Mouse (Mus musculus): ENCODE measurements around the gene Agpat2. TPM values are rescaled to one million over a fixed set of nuclear protein-coding genes. Genes with fewer than 3 reads are reported as not detected.

Gene Agpat2
- total RNA-seq, 2 experiments from 2014 or later = 43.5 to 50.3 TPM

DNA sequence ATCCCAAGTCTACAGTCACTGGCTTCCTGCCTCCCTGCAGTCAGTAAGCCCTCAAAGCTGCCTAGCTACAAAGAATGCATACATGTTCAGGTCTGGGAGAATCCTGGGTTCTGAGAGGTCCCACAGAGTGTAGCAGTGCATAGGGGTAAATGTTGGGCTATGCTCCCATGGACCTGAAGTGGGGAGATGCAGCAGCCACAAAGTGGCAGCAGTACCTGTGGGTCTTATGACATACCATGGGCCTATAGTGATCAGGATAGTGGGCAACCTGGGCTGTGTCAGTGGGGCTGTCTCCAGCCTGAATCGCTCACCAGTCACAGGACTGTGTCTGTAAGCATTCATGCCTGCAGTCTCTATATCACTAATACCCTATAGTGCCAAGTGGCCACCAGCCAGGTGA, 24.5 kb downstream of the Agpat2 start, which contains the start of gene Egfl7:
Egfl7 (plus strand) TSS at position 301 of the 400 bp plus-strand sequence.
- ATAC-seq (replicated peaks; ENCODE audit: poor library complexity) = no peak

DNA sequence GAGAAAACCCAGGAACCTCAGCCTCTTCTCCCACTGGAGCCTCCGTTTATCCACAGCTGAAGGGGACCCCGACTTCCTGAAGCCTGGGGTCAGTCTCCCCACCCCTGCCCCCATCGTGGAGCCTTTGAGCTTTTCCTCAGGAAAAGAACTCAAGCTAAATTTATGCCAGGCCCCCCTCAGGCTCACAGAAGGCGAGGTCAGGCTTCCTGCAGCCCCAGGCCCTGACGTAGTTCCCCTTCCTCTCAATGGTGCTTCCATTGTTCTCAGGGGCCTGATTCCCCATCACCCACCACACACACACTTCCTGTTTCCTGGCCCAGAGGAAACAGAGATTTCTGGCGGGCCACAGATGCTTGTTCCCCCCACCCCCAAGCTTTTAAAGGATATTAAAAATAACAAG, 25.8 kb downstream of the Agpat2 start:
- ATAC-seq (replicated peaks; ENCODE audit: poor library complexity) = peak; percentile 56

DNA sequence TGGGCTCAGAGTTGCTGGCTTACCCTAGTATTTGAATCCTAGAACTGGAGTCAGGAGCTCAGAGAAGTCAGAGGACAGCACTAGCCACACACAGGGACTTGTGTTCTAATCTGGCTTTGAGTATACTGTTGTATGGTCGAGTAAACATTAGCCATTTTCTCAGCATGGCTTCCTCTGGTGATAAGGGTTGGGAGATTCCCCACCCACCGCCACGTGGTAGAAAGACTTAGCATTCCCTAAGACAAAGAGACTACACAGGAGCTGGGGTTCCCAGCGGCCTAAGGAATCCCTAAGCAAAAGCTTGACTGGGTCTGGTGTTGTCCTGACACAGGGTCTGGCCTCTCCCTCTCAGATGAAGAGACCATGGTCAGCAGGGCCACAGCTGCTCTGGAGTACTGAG, 27.8 kb downstream of the Agpat2 start:
- no peak for ATAC-seq (replicated peaks; ENCODE audit: poor library complexity)

DNA sequence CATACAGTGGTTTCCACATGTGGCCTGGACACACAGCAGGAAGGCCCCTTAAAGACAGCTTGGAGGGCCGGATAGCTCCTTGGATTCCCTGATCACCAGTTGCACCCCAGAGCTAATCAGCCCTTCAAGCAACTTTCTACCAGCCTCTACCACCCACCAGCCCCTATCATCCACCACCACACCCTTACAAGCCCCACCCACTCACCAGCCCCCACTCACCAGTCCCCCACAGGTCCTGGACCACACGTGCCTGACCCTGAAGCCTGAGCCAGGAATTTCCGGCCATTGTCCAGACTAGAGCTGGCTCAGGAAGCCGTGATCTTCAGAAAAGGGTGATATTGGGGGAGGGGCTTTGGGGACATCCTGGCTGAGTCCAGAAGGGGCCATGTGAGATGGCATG, 28.4 kb downstream of the Agpat2 start:
- peak; percentile 29; the same call in 1 of the 2 replicates for ATAC-seq (replicated peaks; ENCODE audit: poor library complexity)

DNA sequence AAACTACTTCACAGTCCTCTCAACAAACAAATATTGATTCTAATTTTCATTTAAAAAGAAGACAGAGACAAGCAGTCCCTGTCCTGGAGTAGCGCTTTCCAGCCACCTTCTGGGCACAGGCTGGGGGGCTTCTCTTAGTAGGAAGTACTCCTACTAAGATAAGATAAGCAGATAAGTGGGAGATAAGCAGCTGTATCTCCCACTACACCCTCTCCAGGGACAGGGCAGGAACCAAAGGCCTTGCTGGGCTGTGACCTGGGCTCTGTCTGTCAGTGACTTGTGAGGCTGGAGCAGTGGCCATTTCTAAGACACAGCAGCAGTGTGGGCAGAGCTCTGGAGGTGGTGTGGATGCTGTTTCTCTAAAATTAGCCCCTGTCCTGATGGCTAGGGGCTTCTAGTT, 28.8 kb downstream of the Agpat2 start:
- no peak for ATAC-seq (replicated peaks; ENCODE audit: poor library complexity)

DNA sequence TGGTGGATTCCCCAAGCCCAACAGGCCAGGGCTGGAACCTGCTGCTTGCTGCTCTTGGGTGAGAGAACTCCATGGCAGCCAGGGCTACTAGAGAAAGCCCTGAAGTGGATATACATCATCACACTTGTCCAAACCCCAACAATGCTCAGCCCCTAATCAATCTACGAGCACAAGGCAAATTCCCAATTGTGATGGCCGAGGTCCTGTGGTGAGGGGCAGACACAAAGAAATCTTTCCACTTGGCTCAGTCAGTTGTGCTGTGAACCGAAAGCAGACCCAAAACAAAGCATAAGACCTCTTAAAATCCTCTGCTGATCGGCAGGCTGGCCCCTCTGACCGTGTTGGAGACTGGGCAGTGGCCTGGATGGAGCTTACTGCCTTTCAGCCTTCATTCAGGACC, 29.4 kb downstream of the Agpat2 start:
- no peak for ATAC-seq (replicated peaks; ENCODE audit: poor library complexity)

DNA sequence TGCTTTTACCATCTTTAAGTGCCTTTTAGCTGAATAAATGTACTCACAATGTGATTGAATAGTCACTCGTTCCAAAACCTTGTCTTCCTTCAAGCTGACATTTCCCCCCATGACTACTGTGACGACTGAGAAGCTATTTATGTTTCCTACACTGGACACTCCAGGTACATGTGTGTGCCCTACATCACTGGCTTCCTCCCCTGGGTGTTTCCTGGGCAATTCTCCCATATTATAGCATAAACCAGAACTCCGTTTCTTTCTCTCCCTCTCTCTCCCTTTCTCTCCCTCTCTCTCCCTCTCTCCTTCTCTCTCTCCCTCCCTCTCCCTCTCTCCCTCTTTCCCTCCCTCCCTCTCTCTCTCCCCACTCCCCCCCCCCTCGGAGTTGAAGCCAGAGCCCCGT, 30.4 kb downstream of the Agpat2 start:
- ATAC-seq (replicated peaks; ENCODE audit: poor library complexity) = no peak

DNA sequence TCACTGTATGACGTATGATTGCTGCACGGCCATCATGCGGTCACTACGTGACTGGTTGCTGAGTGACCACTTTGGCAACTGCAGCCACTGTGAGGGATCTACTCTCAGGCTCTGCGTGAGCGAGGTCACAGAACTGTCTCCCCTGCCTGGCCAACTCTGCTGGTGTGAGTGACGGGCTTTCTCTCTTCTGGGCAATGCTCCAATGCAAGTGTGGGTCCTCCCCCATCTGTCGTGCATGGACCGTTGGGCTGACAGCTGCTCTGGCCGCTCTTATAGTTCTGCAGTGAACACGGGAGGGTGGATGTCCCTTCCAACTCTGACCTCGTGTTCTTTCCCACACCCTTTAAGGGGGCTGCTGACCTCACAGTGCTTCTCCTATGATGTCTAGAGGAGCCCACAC, 30.8 kb downstream of the Agpat2 start:
- ATAC-seq (replicated peaks; ENCODE audit: poor library complexity) = peak; percentile 30

DNA sequence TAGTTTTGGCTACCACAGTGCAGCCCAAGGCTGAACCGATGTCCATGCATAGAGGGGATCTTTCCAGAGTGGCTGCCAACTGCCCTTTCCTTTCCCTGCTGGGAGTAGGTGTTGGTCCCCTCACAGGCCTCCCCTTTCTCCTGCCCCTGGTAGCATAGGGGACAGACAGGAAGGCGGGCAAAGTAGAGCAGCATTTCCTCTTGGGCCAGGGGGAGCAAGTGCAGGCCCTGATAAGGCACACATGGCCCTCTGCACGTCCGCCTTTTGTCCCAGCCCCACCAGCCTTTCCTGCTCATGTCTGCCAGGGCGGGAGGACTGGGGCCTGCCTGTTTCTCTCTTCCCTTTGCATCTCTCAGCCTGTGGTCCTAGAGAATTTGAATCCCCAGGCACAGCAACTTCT, 32.4 kb downstream of the Agpat2 start:
- peak; percentile 52 for ATAC-seq (replicated peaks; ENCODE audit: poor library complexity)

DNA sequence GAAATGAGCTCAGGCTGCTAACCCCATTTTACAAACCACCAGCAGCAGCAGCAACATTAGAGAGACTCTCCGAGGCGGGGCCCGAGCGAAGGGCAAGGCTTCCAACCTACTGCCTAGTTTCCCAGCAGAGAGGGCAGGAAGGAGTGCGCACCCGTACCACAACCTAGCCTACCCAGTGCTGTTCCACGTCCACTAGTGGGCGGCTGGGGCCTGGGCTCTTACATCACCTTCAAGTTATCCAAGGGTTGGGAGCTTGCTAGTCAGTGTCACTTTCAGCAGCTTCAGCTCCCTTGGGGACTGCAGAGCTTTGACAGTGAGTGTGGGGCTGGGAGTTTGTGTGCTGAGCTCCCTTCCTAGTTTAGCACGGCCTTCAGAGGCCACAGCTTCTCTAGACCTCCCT, 32.8 kb downstream of the Agpat2 start:
- ATAC-seq (replicated peaks; ENCODE audit: poor library complexity) = peak; percentile 10; the same call in 1 of the 2 replicates

DNA sequence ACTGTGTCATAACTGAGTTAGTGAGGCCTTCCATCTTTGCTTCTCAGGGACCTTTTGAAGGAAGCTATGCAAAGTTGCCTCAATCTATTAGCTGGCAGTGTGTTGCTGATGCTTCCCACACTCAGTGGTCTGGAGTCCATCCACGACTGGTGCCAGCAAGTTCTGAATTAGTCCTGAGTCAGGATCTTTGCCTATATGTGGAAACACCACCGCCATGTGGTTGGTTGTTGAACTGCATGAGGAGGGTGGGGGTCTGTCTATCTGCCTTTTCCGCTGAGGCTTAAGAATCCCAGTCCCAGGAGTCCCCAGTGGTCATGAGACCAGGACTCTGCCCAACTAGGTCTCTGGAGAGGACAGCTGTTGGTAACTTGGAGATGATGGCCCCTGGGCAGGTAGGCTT, 34.2 kb downstream of the Agpat2 start:
- peak; percentile 47; the same call in 1 of the 2 replicates for ATAC-seq (replicated peaks; ENCODE audit: poor library complexity)

DNA sequence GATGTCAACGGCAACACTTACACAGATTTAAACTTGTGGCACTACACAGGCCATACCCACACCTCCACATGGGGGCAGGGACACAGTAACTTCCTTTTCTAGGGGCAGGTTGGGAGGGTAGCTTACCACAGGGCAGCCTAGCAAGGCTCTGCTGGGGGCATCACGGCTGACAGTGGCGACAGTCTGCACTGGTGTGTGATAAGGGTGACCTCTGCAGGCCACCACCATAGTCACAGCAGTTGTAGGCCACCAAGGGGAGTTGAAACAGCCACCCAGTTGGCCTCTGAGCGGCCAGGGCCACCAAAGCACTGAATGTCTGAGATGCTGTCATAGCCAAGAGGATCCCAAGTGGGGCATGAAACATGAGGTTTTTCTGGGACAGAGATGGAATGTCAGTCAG, 38.0 kb downstream of the Agpat2 start:
- peak; percentile 93 for ATAC-seq (replicated peaks; ENCODE audit: poor library complexity)

DNA sequence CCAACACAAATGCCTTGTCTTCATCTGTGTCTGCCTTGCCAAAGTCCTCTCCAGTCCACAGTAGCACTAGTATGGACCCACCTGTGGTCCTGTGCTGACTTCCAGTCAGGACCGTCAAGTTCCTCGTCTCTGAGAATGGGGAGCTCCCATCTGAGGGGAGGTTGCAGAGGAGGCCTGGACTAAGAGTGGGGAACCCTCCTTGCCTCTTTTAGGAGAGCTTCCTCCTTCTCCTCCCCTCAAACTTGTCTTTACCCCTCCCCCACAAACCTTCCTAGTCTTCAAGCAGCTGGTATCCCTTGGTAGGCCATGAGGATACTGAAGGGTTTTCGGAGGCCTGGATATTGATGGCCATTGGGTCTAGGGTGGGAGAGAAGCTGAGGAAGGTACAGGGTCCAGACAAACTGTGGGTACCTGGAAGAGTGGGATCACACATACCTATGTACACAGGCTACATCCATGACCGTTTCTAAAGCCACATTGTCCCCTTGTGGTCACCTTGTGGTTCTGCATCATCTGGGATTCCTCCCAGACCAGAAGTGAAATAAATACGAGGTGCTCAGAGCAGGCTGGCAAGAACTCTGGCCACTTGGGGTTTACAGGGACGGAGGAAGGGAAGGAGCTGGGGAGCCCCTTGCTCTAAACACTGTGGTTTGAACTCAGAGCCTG, 42.7 kb downstream of the Agpat2 start:
- peak; percentile 68 for ATAC-seq (replicated peaks; ENCODE audit: poor library complexity)

DNA sequence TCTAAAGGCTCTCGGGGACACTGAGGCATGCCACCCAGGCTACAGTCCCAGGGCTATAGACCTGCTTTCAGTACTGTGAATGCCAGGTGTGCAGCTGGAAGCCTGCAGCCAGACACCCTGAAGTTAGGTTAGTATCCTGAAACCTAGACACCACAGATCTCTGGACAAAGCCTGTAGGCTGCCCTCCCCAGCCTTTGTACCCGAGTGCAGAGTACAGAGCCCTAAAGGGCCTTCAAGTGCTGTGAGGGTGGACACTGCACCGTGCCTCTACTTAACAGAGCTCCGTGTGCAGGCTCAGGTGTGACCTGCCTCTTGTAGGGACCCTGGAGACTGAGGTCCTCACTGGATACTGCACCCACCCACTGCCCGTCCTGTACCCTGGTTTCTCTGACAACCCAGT, 43.7 kb downstream of the Agpat2 start:
- no peak for ATAC-seq (replicated peaks; ENCODE audit: poor library complexity)

DNA sequence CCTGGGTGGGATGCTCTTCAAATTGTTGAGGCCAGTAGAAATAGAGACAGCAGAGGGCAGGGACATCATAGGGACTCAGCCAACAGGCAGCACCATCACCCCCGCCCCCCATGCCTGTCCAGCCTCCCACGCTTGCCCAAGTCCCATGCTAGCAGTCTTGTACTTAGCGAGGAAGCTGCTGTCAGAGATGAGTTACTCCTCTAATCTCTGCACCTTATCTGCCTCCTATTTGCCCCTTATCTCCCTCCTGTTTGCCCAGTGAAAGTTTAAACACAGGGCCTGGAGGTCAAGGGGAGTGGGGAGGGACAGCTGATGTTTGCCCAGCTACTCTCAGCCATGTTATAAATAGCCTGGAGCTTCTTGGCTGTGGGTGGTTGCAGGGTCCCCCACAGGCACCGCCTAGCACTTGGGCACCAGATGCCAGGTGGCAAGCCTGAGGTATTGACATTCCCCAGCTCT, 47.7 kb downstream of the Agpat2 start:
- ATAC-seq (replicated peaks; ENCODE audit: poor library complexity) = no peak

DNA sequence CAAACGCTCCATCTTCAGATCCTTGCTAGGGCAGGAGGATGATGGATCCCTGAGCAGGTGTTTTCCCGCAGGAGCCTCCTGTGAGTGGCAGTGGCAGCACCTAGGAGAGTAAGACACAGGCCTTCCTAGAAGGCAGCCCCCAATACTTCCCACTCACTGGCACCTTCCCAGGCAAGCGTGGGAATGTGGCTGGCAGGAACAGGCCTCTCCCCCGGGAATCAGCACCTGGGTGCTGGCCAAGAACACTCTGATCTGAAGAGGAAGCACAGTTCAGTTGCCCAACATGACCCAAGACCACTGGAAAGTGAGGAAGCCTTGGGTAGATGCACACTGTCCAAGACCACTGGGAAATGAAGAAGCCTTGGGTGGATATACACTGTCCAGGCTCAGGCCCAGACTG, 49.1 kb downstream of the Agpat2 start:
- ATAC-seq (replicated peaks; ENCODE audit: poor library complexity) = no peak

DNA sequence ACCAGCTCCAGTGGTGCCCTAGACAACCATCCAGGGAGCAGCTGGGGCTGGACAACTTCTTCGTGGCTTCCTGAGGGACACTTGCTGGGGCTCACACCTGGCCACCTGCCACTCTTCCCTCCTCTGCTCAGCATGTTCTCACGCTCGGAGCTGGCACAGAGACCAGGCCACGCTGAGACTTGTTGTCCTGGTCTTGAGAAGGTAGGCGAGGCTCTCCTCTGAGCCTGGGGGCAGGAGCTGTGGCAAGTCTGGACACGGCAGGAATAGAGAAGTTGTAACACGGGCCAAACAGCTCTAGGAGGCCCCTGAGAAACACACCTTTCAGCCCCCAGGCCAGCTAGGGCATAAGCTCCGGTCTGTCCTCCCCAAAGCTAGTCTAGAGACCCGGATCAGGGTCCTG, 50.3 kb downstream of the Agpat2 start:
- ATAC-seq (replicated peaks; ENCODE audit: poor library complexity) = no peak

DNA sequence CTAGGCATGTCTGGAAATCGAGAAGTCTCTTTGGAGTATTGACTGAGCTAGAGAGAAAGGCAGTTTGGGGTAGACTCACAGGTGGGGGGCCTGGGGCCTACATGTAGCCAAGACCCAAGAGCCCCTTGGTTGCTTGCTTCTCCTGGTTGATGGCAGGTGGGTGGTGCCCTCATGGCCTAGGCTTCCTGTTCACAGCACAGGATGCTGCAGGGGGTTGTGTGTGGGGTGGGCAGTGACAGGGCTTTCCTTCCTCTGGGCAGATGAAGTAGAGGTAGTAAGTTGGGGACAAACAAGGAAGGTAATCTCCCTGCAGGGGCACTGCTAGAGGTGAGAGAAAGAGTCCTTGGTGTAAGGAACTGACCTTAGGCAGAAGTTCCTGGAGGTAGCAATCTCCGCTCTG, 52.2 kb downstream of the Agpat2 start:
- ATAC-seq (replicated peaks; ENCODE audit: poor library complexity) = no peak

DNA sequence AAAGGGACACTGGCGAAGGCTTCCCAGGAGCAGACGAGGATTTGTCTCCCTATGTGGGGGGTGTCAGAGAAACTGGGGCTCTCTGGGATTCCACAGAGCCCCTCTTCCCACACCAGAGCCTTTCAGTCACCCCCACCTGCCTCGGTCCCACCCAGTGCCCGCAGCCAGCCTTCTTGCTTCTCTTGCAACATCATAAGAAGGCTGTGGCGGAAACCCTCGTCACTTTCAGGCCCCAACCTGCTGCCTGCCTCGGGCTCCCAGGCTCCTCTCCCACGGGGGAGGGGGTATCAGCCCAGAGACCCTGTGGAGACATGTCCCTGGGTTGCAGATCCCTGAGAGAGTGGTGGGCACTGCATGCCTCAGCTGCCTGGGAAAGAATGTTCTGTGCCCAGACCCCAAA, 52.8 kb downstream of the Agpat2 start:
- 0 out of 2 replicates have a peak, but pooled peaks have one; percentile 18 for ATAC-seq (replicated peaks; ENCODE audit: poor library complexity)

DNA sequence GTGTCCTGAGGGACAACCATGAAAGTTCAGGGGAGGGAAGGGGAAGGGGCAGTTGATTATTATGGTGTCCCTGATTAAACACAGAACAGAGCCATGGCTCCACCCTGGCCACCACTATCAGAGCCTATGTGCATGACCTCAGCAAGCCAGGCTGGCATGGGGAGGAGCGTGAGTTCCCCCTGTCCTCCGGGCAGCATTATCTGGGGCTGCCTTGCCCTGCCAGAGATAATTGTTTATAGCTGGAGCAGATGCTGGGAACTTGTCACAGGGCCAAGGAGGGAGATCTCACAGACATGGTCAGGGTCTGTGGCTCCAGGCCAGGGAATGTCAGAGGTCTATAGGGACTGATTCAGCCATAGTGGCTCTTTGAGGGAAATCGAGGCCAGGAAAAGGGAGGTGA, 53.4 kb downstream of the Agpat2 start:
- ATAC-seq (replicated peaks; ENCODE audit: poor library complexity) = peak; percentile 75

DNA sequence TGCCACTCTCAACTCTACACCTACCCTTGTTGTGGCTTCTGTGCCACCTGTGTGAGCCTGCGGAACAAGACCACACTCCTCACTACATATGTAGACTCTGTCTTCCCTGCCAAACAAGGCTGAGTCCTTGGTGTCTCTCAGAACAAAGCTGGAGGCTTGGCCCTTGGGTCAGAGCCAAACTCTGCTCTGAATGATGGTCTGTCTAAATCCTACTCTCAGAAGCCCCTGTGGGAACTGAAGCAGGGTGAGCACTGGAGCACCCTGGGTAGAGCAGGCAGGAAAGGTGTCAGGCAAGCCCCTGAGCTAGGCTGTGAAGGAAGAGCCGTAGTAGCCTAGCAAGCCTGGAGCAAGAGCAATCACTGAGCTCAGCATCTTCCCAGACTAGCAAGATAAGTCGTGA, 54.0 kb downstream of the Agpat2 start:
- no peak for ATAC-seq (replicated peaks; ENCODE audit: poor library complexity)

DNA sequence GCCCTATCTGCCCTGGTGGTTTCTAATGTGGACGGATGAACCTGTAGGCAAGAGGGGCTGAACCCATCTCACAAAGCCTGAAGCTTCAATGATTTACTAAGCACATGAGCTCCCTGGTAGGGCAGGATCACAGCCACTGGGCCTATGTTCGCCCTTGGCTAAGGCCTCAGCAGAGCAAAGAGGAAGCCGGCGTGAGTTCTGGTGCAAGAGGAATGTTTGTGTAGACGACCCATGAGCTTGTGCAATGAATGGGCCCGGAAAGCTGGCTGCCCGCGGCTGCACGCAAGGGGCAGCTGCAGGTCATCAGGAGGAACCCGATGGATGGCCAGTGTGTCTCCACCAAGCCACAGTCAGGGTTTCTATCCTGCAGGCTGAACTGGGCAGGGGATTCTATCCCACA, 54.4 kb downstream of the Agpat2 start:
- peak; percentile 67 for ATAC-seq (replicated peaks; ENCODE audit: poor library complexity)

DNA sequence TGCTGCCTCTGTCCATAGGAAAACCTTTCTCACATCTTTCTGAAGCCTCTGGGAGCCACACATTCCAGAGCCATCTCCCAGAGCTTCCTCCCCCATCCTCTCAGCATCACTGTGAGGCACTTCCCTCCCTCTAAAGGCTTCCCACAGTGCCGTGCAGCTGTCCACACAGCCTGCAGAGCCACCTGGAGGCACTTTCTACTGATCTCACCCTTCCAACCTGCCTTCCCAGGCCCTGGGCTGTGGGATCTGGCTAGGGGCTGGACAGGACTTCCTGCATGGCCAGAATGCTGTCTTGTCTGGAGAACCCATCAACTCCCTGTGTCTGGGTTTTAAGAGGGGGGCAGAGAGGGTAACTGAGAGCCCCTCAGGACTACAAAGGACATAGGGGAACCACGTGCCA, 56.7 kb downstream of the Agpat2 start:
- no peak for ATAC-seq (replicated peaks; ENCODE audit: poor library complexity)

Data from megakaryocyte progenitor cell, adult 5-6 weeks (primary cell).